Mouse (Mus musculus) lung, postnatal 36 days (tissue): ENCODE measurements around the gene Gpr19.
A peak's percentile ranks its signal among the peaks of the same experiment; 100 is the strongest.

ENCODE experiments used
- DNase-seq: peaks from one replicate; pipeline ENCODE4 v3.0.0; 2022; ENCODE audit warnings: mixed read lengths

Gpr19 gene

GRCm38 (mm10) chr6:134847550-134847949, 50.8 kb downstream of the Gpr19 start:
- DNase-seq: no peak

GRCm38 (mm10) chr6:134846308-134846707, 52.1 kb downstream of the Gpr19 start:
- DNase-seq: no peak

- DNase-seq: no peak
Observed at GRCm38 (mm10) chr6:134845726-134846125, 52.7 kb downstream of the Gpr19 start.

- no peak for DNase-seq
Observed at GRCm38 (mm10) chr6:134840346-134840745, 58.0 kb downstream of the Gpr19 start.

- DNase-seq: no peak
Observed at GRCm38 (mm10) chr6:134838111-134838510, 60.3 kb downstream of the Gpr19 start.

GRCm38 (mm10) chr6:134834585-134835251, 63.7 kb downstream of the Gpr19 start:
- no peak for DNase-seq

- DNase-seq: no peak
Observed at GRCm38 (mm10) chr6:134830776-134831175, 67.6 kb downstream of the Gpr19 start.

GRCm38 (mm10) chr6:134829786-134830700, 68.3 kb downstream of the Gpr19 start, which contains the start of gene Crebl2:
Crebl2 (plus strand) TSS chr6:134830154.
- DNase-seq: peak; percentile 100

- DNase-seq: peak; percentile 43
Observed at GRCm38 (mm10) chr6:134822844-134823243, 75.5 kb downstream of the Gpr19 start.

- peak; percentile 50 for DNase-seq
Observed at GRCm38 (mm10) chr6:134820411-134820810, 78.0 kb downstream of the Gpr19 start.

GRCm38 (mm10) chr6:134819741-134820140, 78.6 kb downstream of the Gpr19 start:
- DNase-seq: peak; percentile 60
